Mouse (Mus musculus) adrenal gland, adult 8-10 months (tissue): ENCODE data around the gene Kif7. TPM values are rescaled to one million over a fixed set of nuclear protein-coding genes. Genes with fewer than 3 reads are reported as not detected.

Experiments used
- DNase-seq: peaks from one replicate; pipeline ENCODE4 v3.0.0; 2022
- total RNA-seq, 4 experiments: library from RNA; stranded (reverse); gene quantifications; 2 replicates each; pipeline ENCODE4 v1.2.4; 2022

Gene Kif7
- 1 to 10 TPM; 2.8 to 6.4 (median 4.2) TPM for total RNA-seq

- peak; percentile 70 for DNase-seq
Measured at GRCm38 (mm10) chr7:79715187-79715981, at the start of gene Kif7. Kif7 (minus strand) TSS chr7:79715720.

GRCm38 (mm10) chr7:79762106-79762505 is 46.6 kb upstream of the Kif7 start:
- DNase-seq, result no peak

DNA sequence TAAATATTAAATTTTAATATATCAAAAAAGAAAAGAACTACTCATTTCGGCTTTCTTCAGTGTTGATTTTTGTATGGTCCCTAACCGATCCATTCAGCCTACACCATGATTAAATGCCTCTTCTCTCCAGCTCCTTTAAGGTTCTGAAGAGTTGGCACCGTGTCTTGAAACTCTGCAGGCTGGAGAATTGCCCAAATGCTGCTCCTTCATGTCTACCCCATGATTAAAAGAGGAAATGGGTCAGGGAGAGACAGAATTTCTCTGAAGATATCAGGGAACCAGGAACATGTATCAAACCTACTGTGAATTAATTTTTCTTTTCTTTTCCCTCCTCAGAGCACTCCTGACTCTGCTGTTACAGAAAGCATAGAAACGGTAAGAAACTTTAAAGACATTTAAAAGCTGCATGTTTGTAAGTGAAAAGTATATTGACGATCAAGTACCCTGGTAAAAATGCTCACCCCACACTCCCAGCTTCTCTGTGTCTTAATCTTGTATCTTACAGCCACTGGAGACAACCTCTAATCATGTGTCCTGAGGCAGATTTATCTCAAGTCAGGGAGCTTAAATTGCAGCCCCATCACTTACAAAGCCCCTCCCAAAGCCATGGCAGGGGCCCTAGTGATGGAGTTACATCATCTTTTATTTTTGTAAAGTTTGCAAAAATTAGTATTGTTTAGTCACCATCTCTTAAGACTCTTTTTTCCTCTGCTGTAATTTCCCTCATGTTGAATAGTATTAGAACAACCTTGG is 45.8 kb upstream of the Kif7 start:
- no peak for DNase-seq

GRCm38 (mm10) chr7:79759766-79760165 is 44.2 kb upstream of the Kif7 start:
- no peak for DNase-seq

DNA sequence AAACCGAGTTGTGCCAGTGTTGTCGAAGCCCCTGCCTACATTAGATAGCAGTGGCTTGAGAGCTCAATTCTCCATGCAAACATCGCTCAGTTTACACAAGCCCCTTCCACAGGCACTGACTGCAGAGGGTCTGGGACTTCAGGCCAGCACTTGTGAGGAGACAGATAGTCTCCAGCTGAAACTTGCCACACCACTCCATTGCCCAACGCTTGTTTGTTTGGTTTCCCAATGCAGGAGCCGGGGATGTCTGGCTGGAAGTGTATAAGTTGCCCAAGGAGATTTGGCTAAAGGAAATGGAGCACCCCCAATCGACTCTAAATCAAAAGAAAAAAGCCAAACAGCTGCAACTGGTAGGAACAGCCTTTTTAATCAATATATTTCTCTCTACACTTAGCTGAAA is 42.7 kb upstream of the Kif7 start:
- DNase-seq, result peak; percentile 60

- no peak for DNase-seq
Measured at GRCm38 (mm10) chr7:79756334-79756733, 40.8 kb upstream of the Kif7 start.

GRCm38 (mm10) chr7:79749511-79749910 is 34.0 kb upstream of the Kif7 start:
- no peak for DNase-seq

DNA sequence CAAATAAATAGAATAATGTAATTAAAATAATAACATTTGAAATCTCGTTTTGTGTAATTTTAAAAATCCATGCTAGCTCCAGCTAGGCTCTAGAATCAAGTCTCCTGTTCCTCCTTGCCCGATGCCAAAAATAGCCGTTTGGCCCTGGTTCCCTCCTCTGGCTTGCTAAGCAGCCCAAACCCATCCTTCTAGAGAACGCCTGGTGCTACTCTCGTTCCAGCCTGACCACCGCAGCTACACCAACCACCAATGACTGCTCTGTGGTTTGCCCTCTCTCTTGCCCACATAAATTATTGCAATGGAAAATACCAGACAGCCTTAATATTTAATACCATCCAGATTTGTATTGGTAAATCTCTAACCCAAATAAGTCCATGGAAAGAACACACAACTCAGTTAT is 32.1 kb upstream of the Kif7 start:
- no peak for DNase-seq

DNA sequence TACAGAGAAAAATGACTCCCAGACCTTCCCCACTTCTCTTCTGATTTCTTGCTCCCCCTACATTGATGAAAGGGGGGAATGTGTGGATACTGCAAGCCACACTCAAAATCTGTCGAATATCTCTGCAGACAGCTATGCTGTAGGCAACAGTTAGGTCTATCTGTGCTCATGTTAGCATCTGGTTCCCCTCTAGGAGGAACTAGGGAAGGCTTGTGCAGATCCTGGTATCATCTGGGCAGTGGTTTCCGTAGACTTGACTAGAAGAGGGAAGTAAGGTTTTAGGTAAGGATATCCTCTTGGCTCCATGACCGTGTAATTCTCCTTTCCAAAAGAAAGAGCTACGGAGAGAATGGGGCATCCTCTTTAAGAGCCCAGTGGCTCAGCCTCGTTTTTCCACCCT is 29.1 kb upstream of the Kif7 start:
- no peak for DNase-seq

DNA sequence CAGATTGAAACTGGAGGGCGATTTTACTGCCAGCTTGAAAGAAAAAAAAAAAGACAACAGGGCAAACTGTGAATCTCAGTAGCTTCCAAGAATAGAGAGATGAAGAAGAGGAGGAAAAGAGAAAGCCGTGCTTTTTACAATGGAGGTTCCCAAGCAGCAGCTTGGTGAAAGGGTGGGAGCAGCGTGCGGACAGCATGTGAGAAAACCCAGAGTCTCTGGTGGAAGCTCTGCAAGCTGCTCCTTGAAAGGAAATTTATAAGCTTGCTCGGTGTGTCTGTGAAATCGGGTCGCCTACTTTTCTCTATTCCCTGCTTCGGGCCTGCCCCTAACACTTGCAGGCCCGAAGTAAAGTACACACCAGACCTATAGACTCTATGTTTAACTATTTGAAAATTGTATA is 28.5 kb upstream of the Kif7 start:
- no peak for DNase-seq

- peak; percentile 85 for DNase-seq
Measured at GRCm38 (mm10) chr7:79742659-79743536, 27.4 kb upstream of the Kif7 start, which contains the start of the genes Pex11a and Wdr93. Pex11a (minus strand) TSS chr7:79743131. Wdr93 (plus strand) TSS chr7:79743163.

DNA sequence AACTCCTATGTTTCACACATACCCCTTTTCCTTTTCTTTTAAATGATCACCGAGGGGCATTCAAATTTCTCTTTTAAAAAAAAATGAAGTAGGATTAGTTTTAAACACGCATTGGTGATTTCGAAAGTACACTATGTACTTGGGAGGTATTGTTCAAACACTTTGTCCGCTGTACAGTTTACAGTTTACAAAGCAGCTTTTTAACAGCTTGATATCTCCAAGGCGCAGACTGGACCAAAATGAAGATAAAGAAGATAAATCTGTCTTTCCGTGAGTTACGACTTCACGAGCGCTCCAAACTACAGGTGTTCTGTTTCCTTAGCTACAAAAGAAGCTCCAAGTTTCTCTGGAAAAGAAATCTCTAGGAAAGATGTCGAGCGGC is 26.7 kb upstream of the Kif7 start:
- DNase-seq, result no peak

- DNase-seq, result no peak
Measured at GRCm38 (mm10) chr7:79740279-79740678, 24.8 kb upstream of the Kif7 start.

GRCm38 (mm10) chr7:79738913-79739312 is 23.4 kb upstream of the Kif7 start:
- DNase-seq, result no peak

- DNase-seq, result no peak
Measured at GRCm38 (mm10) chr7:79736511-79736910, 21.0 kb upstream of the Kif7 start.

DNA sequence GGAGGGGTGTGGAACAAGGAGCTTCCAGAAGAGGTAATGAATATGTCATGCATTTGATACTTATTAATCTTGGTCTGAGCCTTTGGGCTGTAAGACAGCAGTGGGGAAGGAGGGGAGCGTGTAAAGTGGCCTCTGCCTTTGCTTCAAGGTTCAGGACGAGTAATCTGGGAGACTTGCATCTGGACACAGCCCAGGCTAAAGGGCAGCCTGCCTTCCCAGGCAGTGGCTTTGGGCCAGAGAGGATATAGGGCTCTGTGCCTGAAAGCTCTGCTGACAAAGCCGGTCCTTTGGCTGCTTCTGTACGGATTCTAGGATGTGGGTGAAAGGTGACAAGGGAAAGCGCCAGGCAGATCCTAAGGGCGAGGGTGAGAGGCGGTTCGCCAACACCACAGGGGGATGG is 19.0 kb upstream of the Kif7 start:
- peak; percentile 68 for DNase-seq

- DNase-seq, result no peak
Measured at GRCm38 (mm10) chr7:79732622-79733021, 17.1 kb upstream of the Kif7 start, which contains the start of gene Plin1. Plin1 (minus strand) TSS chr7:79732903.

DNA sequence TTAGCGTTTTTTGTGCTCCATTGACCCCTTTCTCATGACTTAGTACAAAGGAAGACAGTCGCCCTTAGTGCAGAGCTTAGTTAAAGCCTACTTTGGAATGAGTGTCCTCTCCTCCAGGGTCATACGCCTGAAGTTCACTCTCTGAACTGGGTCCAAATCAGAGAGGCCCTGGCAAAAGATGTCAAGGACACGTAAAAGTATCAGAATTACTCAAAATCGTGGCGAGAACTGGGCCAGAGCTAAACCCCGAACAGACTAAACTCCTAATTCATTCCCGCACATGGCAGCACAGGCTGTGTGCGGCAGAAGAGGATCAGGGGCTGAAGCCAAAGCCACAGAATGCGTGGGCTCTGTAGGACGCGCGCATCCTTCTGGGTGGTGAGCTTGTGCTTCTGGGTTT is 15.9 kb upstream of the Kif7 start:
- peak; percentile 67 for DNase-seq

DNA sequence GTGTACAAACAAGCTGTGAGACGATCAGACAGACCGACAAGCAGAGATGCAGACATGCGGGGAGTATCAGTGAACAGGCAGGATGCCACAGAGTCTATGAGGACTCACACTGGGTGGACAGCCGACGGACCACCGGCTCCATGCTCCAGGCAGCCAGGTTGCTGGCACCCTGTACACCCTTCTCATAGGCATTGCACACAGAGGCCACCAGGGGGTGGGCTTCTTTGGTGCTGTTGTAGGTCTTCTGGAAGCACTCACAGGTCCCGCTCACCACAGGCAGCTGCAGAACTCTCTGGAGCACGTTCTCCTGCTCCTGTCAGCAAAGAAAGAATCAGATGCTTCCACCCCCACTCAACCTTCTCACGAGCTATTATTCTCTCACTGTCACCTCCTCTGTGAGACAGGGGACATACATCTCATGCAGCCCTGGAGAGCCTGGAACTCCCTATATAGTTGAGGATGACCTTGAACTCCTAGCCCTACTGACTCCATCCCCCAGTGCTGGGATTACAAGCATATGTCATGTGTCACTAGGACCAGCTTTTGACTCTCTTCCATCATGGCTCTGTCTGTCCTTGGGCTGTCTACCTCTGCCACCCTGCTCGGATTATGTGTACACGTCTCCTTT is 14.3 kb upstream of the Kif7 start:
- no peak for DNase-seq

DNA sequence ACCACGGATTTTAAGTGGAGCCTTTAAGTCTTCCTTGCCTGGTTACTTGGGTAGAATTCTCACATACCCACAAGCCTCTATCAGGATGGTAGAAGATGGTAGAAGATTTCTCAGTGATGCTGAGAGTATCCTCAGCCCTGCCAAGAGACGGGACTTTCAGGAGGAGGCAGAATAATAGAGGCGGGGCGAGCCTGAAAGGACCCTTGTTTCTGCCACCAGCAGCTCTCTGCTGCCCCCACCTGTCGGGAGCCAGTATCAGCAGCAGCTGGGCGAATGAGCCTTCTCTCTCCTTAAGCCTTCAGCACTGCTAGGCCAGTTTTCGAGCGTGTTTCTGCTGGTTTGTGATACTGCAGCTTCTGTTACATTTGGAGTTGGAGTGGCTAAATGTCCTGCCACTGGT is 13.6 kb upstream of the Kif7 start:
- no peak for DNase-seq

GRCm38 (mm10) chr7:79728219-79728618 is 12.7 kb upstream of the Kif7 start:
- DNase-seq, result no peak

GRCm38 (mm10) chr7:79727091-79727490 is 11.6 kb upstream of the Kif7 start:
- no peak for DNase-seq
